Mouse (Mus musculus): ENCODE data around the gene Gcfc2. TPM values are rescaled to one million over a fixed set of nuclear protein-coding genes. Genes with fewer than 3 reads are reported as not detected.

The Gcfc2 gene
- total and polyA plus RNA-seq, 2 experiments from 2014 or later = 4.6 to 24.4 TPM

GRCm38 (mm10) chr6:81956399-81956798 lies 32.9 kb downstream of the Gcfc2 start:
- ATAC-seq (no peak; the same call in 1 of the 2 replicates), DNase-seq (no peak)
- peak; percentile 50 for TF ChIP-seq CTCF (IDR thresholded peaks at IDR 0.05; ENCODE audit: low read depth)
- H3K9me3 ChIP-seq (ENCODE audit: low read length) = no peaks in the 10 kb centered on the region
- H3K4me2 ChIP-seq (ENCODE audit: low read depth) = no peak overlapping the region
- H3K36me3 ChIP-seq (ENCODE audit: insufficient read depth) = peaks cover 59% of the 10 kb centered on the region
- H3K4me3 ChIP-seq (ENCODE audit: low read depth, low read length) = no peak overlapping the region
- H3K4me1 ChIP-seq (ENCODE audit: insufficient read depth) = no peaks in the 10 kb centered on the region
- no peak overlapping the region for H3K27ac ChIP-seq (ENCODE audit: low read depth, low read length)
- 94% methylated on average over 4 of the region's 4 CpGs for WGBS
- H3K27me3 ChIP-seq (ENCODE audit: insufficient read depth, low read length) = no peaks in the 10 kb centered on the region
- no peak overlapping the region for H3K9ac ChIP-seq

- no peak overlapping the region for H3K4me2 ChIP-seq (ENCODE audit: low read depth)
- H3K27ac ChIP-seq (ENCODE audit: low read depth, low read length) = no peak overlapping the region
- no peak overlapping the region for H3K9ac ChIP-seq
- TF ChIP-seq CTCF (IDR thresholded peaks at IDR 0.05; ENCODE audit: low read depth) = no peak
- H3K4me3 ChIP-seq (ENCODE audit: low read depth, low read length) = no peak overlapping the region
- 88% methylated on average over 11 of the region's 11 CpGs for WGBS
- H3K27me3 ChIP-seq (ENCODE audit: insufficient read depth, low read length) = no peaks in the 10 kb centered on the region
- H3K36me3 ChIP-seq (ENCODE audit: insufficient read depth) = peaks cover 56% of the 10 kb centered on the region
- no peak for ATAC-seq
- DNase-seq = no peak
- H3K4me1 ChIP-seq (ENCODE audit: insufficient read depth) = no peaks in the 10 kb centered on the region
- H3K9me3 ChIP-seq (ENCODE audit: low read length) = no peaks in the 10 kb centered on the region
These were observed 34.5 kb downstream of the Gcfc2 start for GRCm38 (mm10) chr6:81957992-81958391.

GRCm38 (mm10) chr6:81959866-81960265 lies 36.4 kb downstream of the Gcfc2 start:
- H3K27me3 ChIP-seq (ENCODE audit: insufficient read depth, low read length) = no peaks in the 10 kb centered on the region

GRCm38 (mm10) chr6:81960284-81960683 lies 36.8 kb downstream of the Gcfc2 start:
- DNase-seq (peak; percentile 13), ATAC-seq (no peak)
- H3K9me3 ChIP-seq (ENCODE audit: low read length) = no peaks in the 10 kb centered on the region
- H3K27ac ChIP-seq (ENCODE audit: low read depth, low read length) = no peak overlapping the region
- H3K27me3 ChIP-seq (ENCODE audit: insufficient read depth, low read length) = no peaks in the 10 kb centered on the region
- H3K4me2 ChIP-seq (ENCODE audit: low read depth) = no peak overlapping the region
- 83% methylated on average over 1 of the region's 1 CpGs for WGBS
- peak; percentile 53 for TF ChIP-seq CTCF (IDR thresholded peaks at IDR 0.05; ENCODE audit: low read depth)
- H3K4me1 ChIP-seq (ENCODE audit: insufficient read depth) = no peaks in the 10 kb centered on the region
- peaks cover 63% of the 10 kb centered on the region for H3K36me3 ChIP-seq (ENCODE audit: insufficient read depth)
- no peak overlapping the region for H3K9ac ChIP-seq
- H3K4me3 ChIP-seq (ENCODE audit: low read depth, low read length) = no peak overlapping the region

More at GRCm38 (mm10) chr6:81959866-81960265, 36.4 kb downstream of the Gcfc2 start:
- no peak for ATAC-seq
- Histone ChIP-seq H3K9ac (no peak overlapping the region), H3K36me3 (ENCODE audit: insufficient read depth) (peaks cover 65% of the 10 kb centered on the region), H3K4me3 (ENCODE audit: low read depth, low read length) (no peak overlapping the region), H3K4me1 (ENCODE audit: insufficient read depth) (no peaks in the 10 kb centered on the region), H3K9me3 (ENCODE audit: low read length) (no peaks in the 10 kb centered on the region), H3K27ac (ENCODE audit: low read depth, low read length) (no peak overlapping the region), H3K4me2 (ENCODE audit: low read depth) (no peak overlapping the region)
- TF ChIP-seq CTCF (IDR thresholded peaks at IDR 0.05; ENCODE audit: low read depth) = no peak
- 92% methylated on average over 8 of the region's 8 CpGs for WGBS
- no peak for DNase-seq

- H3K9ac ChIP-seq = peak within 1 kb of the TSS; percentile 54
- H3K4me3 ChIP-seq (ENCODE audit: low read depth, low read length) = peak within 1 kb of the TSS; percentile 56
These were observed 42.0 kb downstream of the Gcfc2 start, which contains the start of gene Mrpl19 for GRCm38 (mm10) chr6:81965296-81966067. TSS of gene Mrpl19 (minus strand) at chr6:81965958.

GRCm38 (mm10) chr6:81966068-81966544 lies 42.6 kb downstream of the Gcfc2 start:
- peak; percentile 44 for ATAC-seq
- WGBS = 34% methylated on average over 2 of the region's 2 CpGs
- H3K27me3 ChIP-seq (ENCODE audit: insufficient read depth, low read length) = no peaks in the 10 kb centered on the region

More at GRCm38 (mm10) chr6:81965296-81966067, 42.0 kb downstream of the Gcfc2 start, which contains the start of gene Mrpl19:
- Histone ChIP-seq H3K4me2 (ENCODE audit: low read depth) (peak within 1 kb of the TSS; percentile 53), H3K4me1 (ENCODE audit: insufficient read depth) (no peaks in the 10 kb centered on the region), H3K27ac (ENCODE audit: low read depth, low read length) (no peak within 1 kb of the TSS), H3K27me3 (ENCODE audit: insufficient read depth, low read length) (no peaks in the 10 kb centered on the region), H3K9me3 (ENCODE audit: low read length) (no peaks in the 10 kb centered on the region), H3K36me3 (ENCODE audit: insufficient read depth) (peaks cover 31% of the 10 kb centered on the region)
- 2% methylated on average over 44 of the region's 44 CpGs for WGBS
- no peak for TF ChIP-seq CTCF (IDR thresholded peaks at IDR 0.05; ENCODE audit: low read depth)
- ATAC-seq = peak; percentile 99
- peak; percentile 93 for DNase-seq

GRCm38 (mm10) chr6:81971196-81971595 lies 47.7 kb downstream of the Gcfc2 start:
- H3K9me3 ChIP-seq (ENCODE audit: low read length) = no peaks in the 10 kb centered on the region
- no peak overlapping the region for H3K27ac ChIP-seq (ENCODE audit: low read depth, low read length)
- DNase-seq = no peak
- H3K9ac ChIP-seq = no peak overlapping the region
- no peaks in the 10 kb centered on the region for H3K36me3 ChIP-seq (ENCODE audit: insufficient read depth)
- no peak overlapping the region for H3K4me2 ChIP-seq (ENCODE audit: low read depth)
- no peak for ATAC-seq
- H3K4me1 ChIP-seq (ENCODE audit: insufficient read depth) = no peaks in the 10 kb centered on the region
- H3K27me3 ChIP-seq (ENCODE audit: insufficient read depth, low read length) = no peaks in the 10 kb centered on the region
- no peak for TF ChIP-seq CTCF (IDR thresholded peaks at IDR 0.05; ENCODE audit: low read depth)
- H3K4me3 ChIP-seq (ENCODE audit: low read depth, low read length) = no peak overlapping the region
- WGBS = 41% methylated on average over 7 of the region's 7 CpGs

More at GRCm38 (mm10) chr6:81966068-81966544, 42.6 kb downstream of the Gcfc2 start:
- Histone ChIP-seq H3K4me2 (ENCODE audit: low read depth) (peak overlapping the region; percentile 53), H3K27ac (ENCODE audit: low read depth, low read length) (no peak overlapping the region), H3K4me1 (ENCODE audit: insufficient read depth) (no peaks in the 10 kb centered on the region), H3K9ac (no peak overlapping the region), H3K4me3 (ENCODE audit: low read depth, low read length) (peak overlapping the region; percentile 56), H3K9me3 (ENCODE audit: low read length) (no peaks in the 10 kb centered on the region), H3K36me3 (ENCODE audit: insufficient read depth) (peaks cover 25% of the 10 kb centered on the region)
- TF ChIP-seq CTCF (IDR thresholded peaks at IDR 0.05; ENCODE audit: low read depth) = no peak
- DNase-seq = no peak

Data from forebrain, postnatal 0 days (tissue).